Mouse (Mus musculus): Measurements from ENCODE around the gene Arhgef28.

DNA sequence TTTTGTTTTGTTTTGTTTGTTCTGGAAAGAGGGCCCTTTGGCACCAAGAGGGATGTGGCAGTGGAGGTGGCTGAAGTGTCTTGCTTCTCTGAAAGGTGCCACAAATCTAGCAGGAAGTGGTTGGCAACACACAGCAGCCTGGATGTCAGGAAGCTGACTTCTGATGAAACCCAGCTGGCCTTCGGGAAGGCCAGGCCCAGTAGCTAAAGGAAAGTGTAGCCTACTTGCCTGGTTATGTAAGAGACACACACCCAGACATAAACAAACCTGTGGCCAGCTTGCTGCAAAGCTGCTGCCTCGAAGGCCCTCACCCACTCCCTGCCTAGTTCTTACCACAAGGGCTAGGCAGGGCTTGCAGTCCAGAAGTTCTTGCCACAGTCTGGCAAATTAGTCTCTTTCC, 204.1 kb downstream of the Arhgef28 start:
- TF ChIP-seq FLI1 (IDR thresholded peaks at IDR 0.05; ENCODE audit: low read length): no peak
- no peak for TF ChIP-seq GATA1 (IDR thresholded peaks at IDR 0.05; ENCODE audit: borderline replicate concordance, low read length)

Measured in megakaryocyte, embryonic 14.5 days (primary cell).